Mouse (Mus musculus) lung, postnatal 0 days (tissue): ENCODE results near the gene Krtap1-3. TPM values are rescaled to one million over a fixed set of nuclear protein-coding genes. Genes with fewer than 3 reads are reported as not detected.
A peak's percentile ranks its signal among the peaks of the same experiment; 100 is the strongest.

Source experiments
- ATAC-seq: fragments of 200-750 bp; cut with Nextera tagmentation; 2 replicates; pipeline ENCODE4 v1.8.0; 2017; ENCODE audit warnings: moderate library complexity
- DNase-seq: peaks from one replicate; pipeline ENCODE4 v3.0.0-alpha.2; 2016; ENCODE audit warnings: low spot score
- H3K27ac ChIP-seq: fragments of 300-500 bp; sonication (generic); 2 replicates; pipeline ENCODE4 v1.5.1; 2014; ENCODE audit warnings: antibody characterized with exemption, mild to moderate bottlenecking, low read length, mixed read lengths
- H3K27me3 ChIP-seq: fragments of 300-500 bp; sonication (generic); replicated peaks from 2 replicates; pipeline ENCODE4 v1.6.1; 2014; ENCODE audit warnings: low read length, mixed read lengths; ENCODE audit not compliant: insufficient read depth
- H3K36me3 ChIP-seq: fragments of 300-500 bp; sonication (generic); 2 replicates; pipeline ENCODE4 v1.6.1; 2014; ENCODE audit warnings: low read length, mixed read lengths; ENCODE audit not compliant: insufficient read depth
- H3K4me1 ChIP-seq: fragments of 300-500 bp; sonication (generic); 2 replicates; pipeline ENCODE4 v1.6.1; 2014; ENCODE audit warnings: antibody characterized with exemption, low read depth, low read length, mixed read lengths; ENCODE audit not compliant: insufficient read depth
- H3K4me2 ChIP-seq: fragments of 300-500 bp; sonication (generic); replicated peaks from 2 replicates; pipeline ENCODE4 v1.6.1; 2014; ENCODE audit warnings: low read depth, mild to moderate bottlenecking, low read length, moderate library complexity, mixed read lengths
- H3K4me3 ChIP-seq: fragments of 300-500 bp; sonication (generic); 2 replicates; pipeline ENCODE4 v1.5.1; 2014; ENCODE audit warnings: low read depth, low read length
- H3K9ac ChIP-seq: fragments of 300-500 bp; sonication (generic); replicated peaks from 2 replicates; pipeline ENCODE4 v1.6.1; 2014; ENCODE audit warnings: low read depth, mild to moderate bottlenecking
- H3K9me3 ChIP-seq: fragments of 300-500 bp; sonication (generic); 2 replicates; pipeline ENCODE4 v1.6.1; 2016; ENCODE audit warnings: low read length, mixed read lengths
- CTCF ChIP-seq: IDR thresholded peaks from 2 replicates; pipeline ENCODE4 v1.5.1; 2016; ENCODE audit warnings: antibody characterized with exemption, mild to moderate bottlenecking
- EP300 ChIP-seq: IDR thresholded peaks from 2 replicates; pipeline ENCODE4 v1.6.1; 2016; ENCODE audit warnings: antibody characterized with exemption, mild to moderate bottlenecking, control low read depth
- polyA plus RNA-seq: library from polyadenylated mRNA; unstranded; fragments of >200 nt; fragmentation: Nextera tagmentation; extraction: Ambion mirVana; gene quantifications from 2 replicates; pipeline ENCODE4 v1.2.1, GENCODE M21; 2015

The Krtap1-3 gene
- polyA plus RNA-seq, 1 experiment from 2014 or later = not detected

- no peak for TF ChIP-seq EP300
- TF ChIP-seq CTCF = peak; percentile 21; the same call in 1 of the 2 replicates
- no peak for DNase-seq
Measured at GRCm38 (mm10) chr11:99547892-99548291, 43.2 kb downstream of the Krtap1-3 start.

More at GRCm38 (mm10) chr11:99547892-99548291, 43.2 kb downstream of the Krtap1-3 start:
- Histone ChIP-seq H3K4me1 (no peaks in the 10 kb centered on the region), H3K4me2 (no peak overlapping the region), H3K4me3 (no peak overlapping the region), H3K9ac (no peak overlapping the region), H3K36me3 (no peaks in the 10 kb centered on the region), H3K9me3 (no peaks in the 10 kb centered on the region), H3K27ac (no peak overlapping the region), H3K27me3 (no peaks in the 10 kb centered on the region)
- no peak for ATAC-seq

Other genes with a start within 250 kb of the Krtap1-3 start
- not detected in 2 replicates for gene Krt27, start 240.2 kb downstream of the Krtap1-3 start, polyA plus RNA-seq
- gene Krt28, start 216.4 kb downstream of the Krtap1-3 start, polyA plus RNA-seq = 0.17 and 0.19 TPM in 2 replicates
- 18.4 and 19.6 TPM in 2 replicates for gene Krt10, start 202.0 kb downstream of the Krtap1-3 start, polyA plus RNA-seq
- not detected in 2 replicates for gene Krt12, start 169.1 kb downstream of the Krtap1-3 start, polyA plus RNA-seq
- gene Krt20, start 153.2 kb downstream of the Krtap1-3 start, polyA plus RNA-seq = 0.27 and 0.31 TPM in 2 replicates
- 8.2 and 9.7 TPM in 2 replicates for gene Krt23, start 98.2 kb downstream of the Krtap1-3 start, polyA plus RNA-seq
- not detected in 2 replicates for gene Krt39, start 70.0 kb downstream of the Krtap1-3 start, polyA plus RNA-seq
- not detected in 2 replicates for gene Krt40, start 48.2 kb downstream of the Krtap1-3 start, polyA plus RNA-seq
- not detected in 2 replicates for gene Krtap3-3, start 40.5 kb downstream of the Krtap1-3 start, polyA plus RNA-seq
- gene Krtap3-2, start 34.5 kb downstream of the Krtap1-3 start, polyA plus RNA-seq = not detected in 2 replicates
- not detected in 2 replicates for gene Gm11939, start 31.9 kb downstream of the Krtap1-3 start, polyA plus RNA-seq
- not detected in 2 replicates for gene Krtap3-1, start 24.7 kb downstream of the Krtap1-3 start, polyA plus RNA-seq
- gene Krtap1-5, start 10.3 kb downstream of the Krtap1-3 start, polyA plus RNA-seq = 0.26 TPM in 1 of 2 replicates, not detected in the other
- not detected in 2 replicates for gene Krtap1-4, start 7.7 kb downstream of the Krtap1-3 start, polyA plus RNA-seq
- gene Krtap9-3, start 6.8 kb upstream of the Krtap1-3 start, polyA plus RNA-seq = not detected in 2 replicates
- gene Gm11938, start 12.0 kb upstream of the Krtap1-3 start, polyA plus RNA-seq = not detected in 2 replicates
- not detected in 2 replicates for gene Gm11937, start 18.9 kb upstream of the Krtap1-3 start, polyA plus RNA-seq
- not detected in 2 replicates for gene Krtap2-4, start 23.5 kb upstream of the Krtap1-3 start, polyA plus RNA-seq
- gene Gm11562, start 29.1 kb upstream of the Krtap1-3 start, polyA plus RNA-seq = not detected in 2 replicates
- not detected in 2 replicates for gene Krtap4-1, start 36.9 kb upstream of the Krtap1-3 start, polyA plus RNA-seq
- not detected in 2 replicates for gene Krtap4-2, start 43.7 kb upstream of the Krtap1-3 start, polyA plus RNA-seq
- not detected in 2 replicates for gene Krtap4-7, start 52.8 kb upstream of the Krtap1-3 start, polyA plus RNA-seq
- not detected in 2 replicates for gene Gm11555, start 58.9 kb upstream of the Krtap1-3 start, polyA plus RNA-seq
- gene Gm11563, start 67.6 kb upstream of the Krtap1-3 start, polyA plus RNA-seq = not detected in 2 replicates
- not detected in 2 replicates for gene Krtap4-6, start 74.6 kb upstream of the Krtap1-3 start, polyA plus RNA-seq
- not detected in 2 replicates for gene Gm14190, start 99.4 kb upstream of the Krtap1-3 start, polyA plus RNA-seq
- not detected in 2 replicates for gene Gm14180, start 143.0 kb upstream of the Krtap1-3 start, polyA plus RNA-seq
- not detected in 2 replicates for gene Gm11595, start 181.6 kb upstream of the Krtap1-3 start, polyA plus RNA-seq
- not detected in 2 replicates for gene Krtap4-8, start 189.4 kb upstream of the Krtap1-3 start, polyA plus RNA-seq
- not detected in 2 replicates for gene Krtap4-9, start 193.9 kb upstream of the Krtap1-3 start, polyA plus RNA-seq
- gene Gm11596, start 202.1 kb upstream of the Krtap1-3 start, polyA plus RNA-seq = not detected in 2 replicates
- gene Gm11569, start 207.6 kb upstream of the Krtap1-3 start, polyA plus RNA-seq = not detected in 2 replicates
- not detected in 2 replicates for gene Gm11554, start 213.1 kb upstream of the Krtap1-3 start, polyA plus RNA-seq
- not detected in 2 replicates for gene Krtap4-13, start 218.6 kb upstream of the Krtap1-3 start, polyA plus RNA-seq
- gene Gm11564, start 224.3 kb upstream of the Krtap1-3 start, polyA plus RNA-seq = not detected in 2 replicates
- not detected in 2 replicates for gene 2300003K06Rik, start 246.7 kb upstream of the Krtap1-3 start, polyA plus RNA-seq